Mouse (Mus musculus) heart, embryonic 11.5 days (tissue): ENCODE measurements around the gene Agpat4. TPM values are rescaled to one million over a fixed set of nuclear protein-coding genes. Genes with fewer than 3 reads are reported as not detected.

Experiments
- ATAC-seq: fragments of 200-750 bp; cut with Nextera tagmentation; replicated peaks from 2 replicates; pipeline ENCODE4 v1.8.0; 2017; ENCODE audit warnings: moderate library complexity; ENCODE audit not compliant: insufficient number of reproducible peaks, low FRiP score, low TSS enrichment
- H3K27ac ChIP-seq: fragments of 300-500 bp; sonication (generic); 2 replicates; pipeline ENCODE4 v1.5.1; 2014; ENCODE audit warnings: mild to moderate bottlenecking, low read depth, low read length
- H3K27me3 ChIP-seq: fragments of 300-500 bp; sonication (generic); 2 replicates; pipeline ENCODE4 v1.6.1; 2014; ENCODE audit warnings: mild to moderate bottlenecking, low read length, mixed read lengths; ENCODE audit not compliant: control insufficient read depth, insufficient read depth
- H3K36me3 ChIP-seq: fragments of 300-500 bp; sonication (generic); 2 replicates; pipeline ENCODE4 v1.6.1; 2014; ENCODE audit warnings: mild to moderate bottlenecking, low read length, moderate library complexity, mixed read lengths; ENCODE audit not compliant: control insufficient read depth, insufficient read depth
- H3K4me1 ChIP-seq: fragments of 300-500 bp; sonication (generic); 2 replicates; pipeline ENCODE4 v1.6.1; 2014; ENCODE audit warnings: low read length; ENCODE audit not compliant: control insufficient read depth, insufficient read depth
- H3K4me2 ChIP-seq: fragments of 300-500 bp; sonication (generic); 2 replicates; pipeline ENCODE4 v1.6.1; 2014; ENCODE audit warnings: mild to moderate bottlenecking, moderate library complexity
- H3K4me3 ChIP-seq: fragments of 300-500 bp; sonication (generic); 2 replicates; pipeline ENCODE4 v1.5.1; 2014; ENCODE audit warnings: low read depth, low read length
- H3K9ac ChIP-seq: fragments of 300-500 bp; sonication (generic); 2 replicates; pipeline ENCODE4 v1.6.1; 2014; ENCODE audit warnings: mild to moderate bottlenecking, low read depth, low read length, moderate library complexity
- H3K9me3 ChIP-seq: fragments of 300-500 bp; sonication (generic); replicated peaks from 2 replicates; pipeline ENCODE4 v1.6.1; 2016; ENCODE audit warnings: low read length; ENCODE audit not compliant: control insufficient read depth
- WGBS: fragments of 180-500 bp; shearing (Covaris S2); extraction: QIAGEN DNeasy Blood & Tissue Kit; methylation state at CpG from one replicate; pipeline ENCODE4 v1.1.7; 2014; ENCODE audit not compliant: insufficient replicate concordance; 5-methylcytosine and 5-hydroxymethylcytosine counted together
- polyA plus RNA-seq: library from polyadenylated mRNA; unstranded; fragments of >200 nt; fragmentation: Nextera tagmentation; extraction: Ambion mirVana; gene quantifications from 2 replicates; pipeline ENCODE4 v1.2.1, GENCODE M21; 2014

Gene Agpat4
- polyA plus RNA-seq, 1 experiment from 2014 or later: 21.0 TPM

- Histone ChIP-seq H3K9ac (no peak overlapping the region), H3K4me2 (no peak overlapping the region), H3K4me3 (no peak overlapping the region), H3K27ac (no peak overlapping the region), H3K27me3 (no peaks in the 10 kb centered on the region), H3K9me3 (no peaks in the 10 kb centered on the region), H3K36me3 (peaks cover 2% of the 10 kb centered on the region; the same call in 1 of the 2 replicates), H3K4me1 (peaks cover 17% of the 10 kb centered on the region)
- 65% methylated on average over 2 of the region's 2 CpGs for WGBS
- no peak for ATAC-seq
Observed at GRCm38 (mm10) chr17:12261887-12262286, 143.4 kb downstream of the Agpat4 start.

- Histone ChIP-seq H3K4me1 (peaks cover 20% of the 10 kb centered on the region), H3K4me3 (no peak overlapping the region), H3K9me3 (no peaks in the 10 kb centered on the region), H3K4me2 (no peak overlapping the region), H3K27ac (no peak overlapping the region), H3K36me3 (peaks cover 2% of the 10 kb centered on the region; the same call in 1 of the 2 replicates), H3K9ac (no peak overlapping the region), H3K27me3 (no peaks in the 10 kb centered on the region)
- no peak for ATAC-seq
- 93% methylated on average over 8 of the region's 8 CpGs for WGBS
Observed at GRCm38 (mm10) chr17:12262851-12263250, 144.3 kb downstream of the Agpat4 start.

GRCm38 (mm10) chr17:12263787-12264186 is 145.3 kb downstream of the Agpat4 start:
- Histone ChIP-seq H3K4me1 (peaks cover 23% of the 10 kb centered on the region), H3K27ac (no peak overlapping the region), H3K36me3 (peaks cover 2% of the 10 kb centered on the region; the same call in 1 of the 2 replicates)

GRCm38 (mm10) chr17:12264293-12264692 is 145.8 kb downstream of the Agpat4 start:
- Histone ChIP-seq H3K4me2 (no peak overlapping the region), H3K9ac (no peak overlapping the region), H3K27ac (no peak overlapping the region), H3K27me3 (no peaks in the 10 kb centered on the region), H3K4me3 (no peak overlapping the region), H3K9me3 (no peaks in the 10 kb centered on the region), H3K36me3 (no peaks in the 10 kb centered on the region; the same call in 1 of the 2 replicates), H3K4me1 (peaks cover 25% of the 10 kb centered on the region)
- 81% methylated on average over 3 of the region's 3 CpGs for WGBS
- no peak for ATAC-seq

More at GRCm38 (mm10) chr17:12263787-12264186, 145.3 kb downstream of the Agpat4 start:
- no peak overlapping the region for H3K4me3 ChIP-seq
- no peak overlapping the region for H3K4me2 ChIP-seq
- WGBS: 74% methylated on average over 13 of the region's 13 CpGs
- ATAC-seq: no peak
- H3K9ac ChIP-seq: no peak overlapping the region
- H3K9me3 ChIP-seq: no peaks in the 10 kb centered on the region
- no peaks in the 10 kb centered on the region for H3K27me3 ChIP-seq

- Histone ChIP-seq H3K4me3 (no peak overlapping the region), H3K36me3 (peaks cover 7% of the 10 kb centered on the region), H3K4me1 (peaks cover 25% of the 10 kb centered on the region), H3K9me3 (no peaks in the 10 kb centered on the region), H3K27ac (peak overlapping the region; percentile 38; the same call in 1 of the 2 replicates), H3K27me3 (no peaks in the 10 kb centered on the region), H3K9ac (no peak overlapping the region), H3K4me2 (0 out of 2 replicates have a peak overlapping the region, but pooled peaks have one; percentile 21)
- peak; percentile 24; the same call in 1 of the 2 replicates for ATAC-seq
- 62% methylated on average over 21 of the region's 21 CpGs for WGBS
Observed at GRCm38 (mm10) chr17:12265969-12266925, 147.7 kb downstream of the Agpat4 start.

GRCm38 (mm10) chr17:12268091-12268490 is 149.6 kb downstream of the Agpat4 start:
- H3K4me2 ChIP-seq: no peak overlapping the region
- WGBS: 90% methylated on average over 4 of the region's 4 CpGs
- H3K9ac ChIP-seq: no peak overlapping the region
- H3K36me3 ChIP-seq: peaks cover 13% of the 10 kb centered on the region
- ATAC-seq: no peak
- peaks cover 25% of the 10 kb centered on the region for H3K4me1 ChIP-seq
- no peak overlapping the region for H3K27ac ChIP-seq
- no peak overlapping the region for H3K4me3 ChIP-seq
- no peaks in the 10 kb centered on the region for H3K27me3 ChIP-seq
- H3K9me3 ChIP-seq: no peaks in the 10 kb centered on the region

- Histone ChIP-seq H3K36me3 (peaks cover 13% of the 10 kb centered on the region), H3K4me2 (no peak overlapping the region), H3K9ac (no peak overlapping the region), H3K4me1 (peaks cover 25% of the 10 kb centered on the region), H3K27me3 (no peaks in the 10 kb centered on the region), H3K27ac (0 out of 2 replicates have a peak overlapping the region, but pooled peaks have one; percentile 15), H3K9me3 (no peaks in the 10 kb centered on the region), H3K4me3 (no peak overlapping the region)
- WGBS: 84% methylated on average over 10 of the region's 10 CpGs
- no peak for ATAC-seq
Observed at GRCm38 (mm10) chr17:12268538-12268937, 150.0 kb downstream of the Agpat4 start.
